Mouse (Mus musculus): ENCODE measurements around the gene Armt1.

Gene Armt1

GRCm38 (mm10) chr10:4432123-4432931 lies at the start of gene Armt1, which contains the start of gene Rmnd1:
Armt1 (plus strand) TSS chr10:4432467.
Rmnd1 (minus strand) TSS chr10:4432388.
- DNase-seq (ENCODE audit: low spot score in 2 of 2): peak; percentile 92 to 97

- DNase-seq (ENCODE audit: low spot score in 2 of 2): no peak
These were observed 48.0 kb upstream of the Armt1 start for GRCm38 (mm10) chr10:4384244-4384643.

DNA sequence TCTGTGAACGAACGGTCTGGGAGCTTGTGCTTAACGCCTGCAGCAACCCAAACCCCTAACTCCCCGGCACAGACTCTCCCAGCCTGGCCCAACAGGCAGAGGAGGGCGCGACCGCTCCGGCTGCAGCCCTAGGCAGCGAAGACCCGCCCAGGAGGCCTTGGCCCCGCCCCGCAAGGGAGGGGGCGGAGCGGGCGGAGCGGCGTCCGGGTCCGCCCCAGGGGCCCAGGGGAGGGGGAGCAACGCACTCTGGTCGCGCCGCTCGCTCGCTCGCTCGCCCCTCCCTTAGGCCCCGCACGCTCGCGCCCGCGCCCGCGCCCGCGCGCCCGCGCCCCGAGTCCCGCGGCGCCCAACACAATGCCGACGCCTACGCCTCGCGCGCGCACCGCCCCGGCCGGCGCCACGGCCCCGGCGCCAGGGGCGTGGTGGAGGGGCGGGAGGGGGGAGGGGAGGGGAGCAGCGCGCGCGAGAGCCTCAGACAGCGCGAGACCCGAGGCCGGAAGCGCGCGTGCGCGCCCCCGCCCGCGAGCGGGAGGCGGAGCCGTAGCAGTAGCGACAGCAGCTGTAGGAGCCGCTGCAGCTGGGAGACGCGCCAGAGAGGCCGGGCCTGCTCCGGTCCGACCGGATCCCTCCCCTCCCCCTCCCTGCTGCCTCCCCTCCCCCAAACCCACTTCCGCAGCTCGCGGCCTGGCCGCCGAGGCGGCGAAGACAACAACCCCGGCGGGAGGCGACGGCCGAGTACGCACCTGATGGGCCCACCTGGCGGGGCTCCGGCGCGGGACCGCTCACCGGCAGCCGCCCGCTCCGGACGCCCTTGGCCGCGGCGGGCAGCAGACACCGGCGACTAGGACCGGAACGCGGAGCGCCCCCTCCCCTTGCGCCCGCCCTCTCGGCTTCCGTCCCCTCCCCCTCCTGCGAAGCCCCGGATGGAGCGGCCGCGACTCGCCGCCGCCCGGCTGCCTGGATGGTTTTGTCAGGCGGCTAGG lies 45.4 kb upstream of the Armt1 start:
- peak; percentile 86 to 95 for DNase-seq (ENCODE audit: low spot score in 2 of 2)

- peak; percentile 69 to 75 for DNase-seq (ENCODE audit: low spot score in 2 of 2)
These were observed 44.4 kb upstream of the Armt1 start, which contains the start of gene Zbtb2 for GRCm38 (mm10) chr10:4387701-4388383. Zbtb2 (minus strand) TSS chr10:4388108.

DNA sequence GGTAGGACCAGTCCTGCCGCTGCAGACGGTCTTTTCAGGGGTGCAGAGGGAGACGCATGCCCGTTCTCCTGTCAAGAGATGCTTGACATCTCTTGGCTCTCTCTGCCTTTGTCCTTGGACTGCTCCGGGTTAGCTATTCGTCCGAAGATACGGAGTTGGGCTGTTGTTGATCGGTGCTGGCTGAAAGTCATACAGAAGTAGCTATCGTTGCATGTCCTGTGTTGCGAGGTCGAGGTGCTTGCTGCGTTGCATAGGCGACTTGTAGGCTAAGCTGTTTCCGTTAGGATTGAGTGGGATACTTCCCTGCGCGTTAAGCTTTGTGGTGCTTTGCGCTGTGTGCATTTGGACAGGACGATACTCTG lies 43.9 kb upstream of the Armt1 start:
- DNase-seq (ENCODE audit: low spot score in 2 of 2): peak in 1 of 2 experiments; percentile 52

GRCm38 (mm10) chr10:4389036-4389435 lies 43.2 kb upstream of the Armt1 start:
- DNase-seq (ENCODE audit: low spot score in 2 of 2): no peak

DNA sequence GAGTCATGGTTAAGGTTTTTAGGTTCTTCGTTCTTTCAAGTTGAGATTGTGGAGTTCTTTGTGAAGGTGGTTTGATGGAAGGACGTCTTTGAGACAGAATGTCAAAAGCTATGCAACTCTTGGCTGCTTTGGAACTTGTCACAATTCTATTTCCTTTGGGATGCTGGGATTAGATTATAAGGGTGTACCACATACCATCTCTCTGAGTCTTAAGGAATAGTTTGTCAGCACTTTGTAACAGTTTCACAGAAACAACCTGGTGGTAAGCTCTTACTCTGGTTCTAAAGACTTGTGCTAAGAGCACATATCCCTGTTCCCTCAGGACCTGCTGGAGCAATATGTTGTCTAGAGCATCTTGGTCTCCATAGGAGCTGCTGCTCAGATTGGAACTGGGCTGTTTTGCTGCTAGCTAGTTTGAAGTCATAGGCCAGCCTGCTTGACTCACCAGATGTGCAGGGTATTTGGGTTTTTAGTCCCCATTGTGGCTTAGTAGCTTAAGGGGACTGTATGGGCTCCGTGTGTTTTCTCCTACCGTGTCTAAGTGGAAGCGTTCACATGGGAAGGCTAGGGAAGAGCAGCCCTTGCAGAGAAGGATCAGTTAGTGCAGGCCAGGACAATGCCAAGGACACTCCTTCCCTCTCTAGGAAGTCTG lies 42.7 kb upstream of the Armt1 start:
- DNase-seq (ENCODE audit: low spot score in 2 of 2): no peak

DNA sequence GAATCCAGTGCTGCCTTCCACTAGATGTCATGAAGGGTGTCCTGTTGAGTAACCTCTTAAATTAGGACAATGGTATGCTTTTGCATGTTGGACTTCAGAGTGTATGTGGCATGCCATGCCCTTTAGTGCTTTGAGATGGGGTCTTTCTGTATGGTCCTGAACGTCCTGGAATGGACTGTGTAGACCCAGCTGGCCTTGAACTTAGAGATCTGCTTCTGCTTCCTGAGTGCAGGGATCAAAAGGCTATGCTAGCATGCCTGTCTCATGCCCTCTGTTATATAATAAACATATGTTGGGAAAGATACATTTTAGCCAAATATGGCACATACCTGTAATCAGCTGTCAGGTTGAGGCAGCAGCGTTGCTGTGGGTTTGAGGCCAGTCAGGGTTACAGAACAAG lies 41.7 kb upstream of the Armt1 start:
- DNase-seq (ENCODE audit: low spot score in 2 of 2): no peak

DNA sequence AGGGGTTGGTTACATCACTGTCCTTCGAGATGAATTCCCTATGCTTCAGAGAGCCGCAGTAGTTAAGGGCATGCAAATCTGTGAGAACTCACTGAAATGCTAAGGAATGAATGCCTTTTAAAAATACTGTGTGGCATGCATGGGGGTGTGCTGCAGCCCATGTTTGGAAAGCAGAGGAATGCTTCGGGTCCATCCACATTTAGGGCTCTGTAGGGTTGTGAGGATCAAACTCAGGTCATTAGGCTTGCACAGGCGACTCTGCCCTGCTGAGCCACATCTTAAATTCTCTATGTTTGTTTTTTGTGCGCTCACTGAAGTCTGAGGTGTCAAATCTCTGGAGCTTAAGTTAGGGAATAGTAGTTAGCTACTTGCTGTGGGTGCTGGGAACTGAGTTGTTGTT lies 41.2 kb upstream of the Armt1 start:
- DNase-seq (ENCODE audit: low spot score in 2 of 2): no peak

DNA sequence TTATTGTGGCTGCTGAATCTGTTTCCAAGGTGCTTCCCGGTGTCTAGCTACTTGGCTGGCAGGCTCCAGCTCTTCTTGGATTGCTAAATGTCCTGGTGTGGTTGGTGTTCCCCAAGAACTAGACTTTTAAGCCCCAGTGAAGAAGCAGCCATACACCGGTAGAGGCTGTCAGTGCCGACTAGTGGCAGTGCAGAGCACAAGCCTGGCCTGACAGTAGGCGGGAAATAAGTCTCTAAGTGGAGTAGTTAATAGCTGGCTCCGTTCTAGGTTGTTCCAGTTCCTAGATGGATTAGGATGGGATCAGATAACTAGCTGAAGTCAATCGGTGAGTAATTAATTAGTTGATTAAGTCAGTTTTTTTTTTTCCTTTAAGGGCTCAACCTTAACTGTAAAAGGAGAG lies 40.4 kb upstream of the Armt1 start:
- peak in 1 of 2 experiments; percentile 52 for DNase-seq (ENCODE audit: low spot score in 2 of 2)

DNA sequence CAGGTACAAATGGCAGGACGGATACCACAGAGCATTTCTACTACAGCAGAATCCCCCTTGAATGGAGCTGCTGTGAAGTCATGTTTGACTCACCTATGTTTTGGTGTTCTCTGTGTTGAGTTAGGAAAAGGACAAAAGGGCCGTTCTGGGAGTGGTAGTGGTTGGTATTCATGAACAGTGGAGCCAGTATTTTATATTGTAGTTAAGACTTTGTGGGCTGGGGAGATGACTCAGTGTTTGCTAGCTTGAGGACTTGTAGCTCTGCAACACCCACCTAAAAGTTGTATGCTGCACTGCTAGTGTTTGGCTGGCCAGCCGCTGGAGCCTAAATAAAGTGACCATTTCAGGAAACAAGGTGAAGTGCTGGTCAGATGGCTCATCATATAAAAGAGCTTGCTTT lies 36.9 kb upstream of the Armt1 start:
- DNase-seq (ENCODE audit: low spot score in 2 of 2): no peak

DNA sequence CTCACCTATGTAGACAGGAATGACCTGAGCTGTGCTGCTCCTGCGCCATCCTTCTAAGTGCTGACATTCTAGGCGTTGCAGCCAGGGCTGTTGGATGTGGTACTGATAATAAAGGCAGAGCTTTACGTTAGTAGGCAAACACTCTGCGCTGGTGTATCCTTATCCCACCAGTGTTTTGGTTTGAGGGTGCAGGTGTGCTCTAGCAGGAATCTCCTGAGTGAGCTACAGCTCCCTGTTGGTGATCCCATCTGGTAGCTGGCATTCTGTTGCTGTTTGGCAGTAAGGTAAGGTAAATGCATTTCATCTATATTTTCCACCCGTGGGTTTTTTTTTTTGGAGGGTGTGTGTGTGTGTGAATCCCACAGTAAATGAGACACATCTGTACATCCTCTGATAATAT lies 34.2 kb upstream of the Armt1 start:
- DNase-seq (ENCODE audit: low spot score in 2 of 2): no peak

GRCm38 (mm10) chr10:4404895-4405491 lies 27.3 kb upstream of the Armt1 start:
- DNase-seq (ENCODE audit: low spot score in 2 of 2): peak in 1 of 2 experiments; percentile 31

DNA sequence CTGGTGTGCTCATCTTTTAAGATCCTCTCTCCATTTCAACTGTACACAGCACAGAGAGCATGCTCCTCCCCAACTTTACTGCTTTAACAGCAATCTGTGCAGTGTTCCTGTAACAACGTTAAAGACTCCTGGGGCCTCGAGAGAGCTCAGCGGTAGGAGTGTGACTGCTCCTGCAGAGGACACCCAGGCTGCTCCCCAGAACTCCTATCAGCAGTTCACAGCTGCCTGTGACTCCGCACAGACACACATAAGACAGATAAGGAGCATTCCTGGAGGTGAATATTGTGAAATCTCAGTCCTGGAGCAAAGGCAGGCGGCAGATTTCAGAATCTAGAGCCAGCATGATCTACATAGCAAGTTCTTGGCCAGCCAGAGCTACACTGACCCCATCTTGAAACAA lies 26.8 kb upstream of the Armt1 start:
- DNase-seq (ENCODE audit: low spot score in 2 of 2): no peak

DNA sequence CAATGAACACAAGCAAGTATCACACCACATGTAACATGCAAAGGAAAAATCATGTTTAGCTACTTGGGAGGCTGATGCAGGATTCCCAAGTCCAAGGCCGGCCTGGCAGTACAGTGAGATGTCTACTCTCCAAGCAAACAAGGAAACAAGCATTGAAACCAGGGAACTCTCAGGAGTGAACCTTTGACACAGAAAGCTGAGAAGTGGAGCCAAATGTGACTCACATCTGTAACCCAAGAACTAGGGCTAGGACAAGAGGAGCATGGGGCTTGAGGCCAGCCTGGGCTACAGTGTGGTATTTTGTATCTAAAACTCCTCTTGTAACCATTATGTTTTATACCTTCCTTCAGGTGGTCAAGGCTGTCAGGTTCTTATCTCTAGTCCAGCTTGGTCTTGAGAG lies 25.1 kb upstream of the Armt1 start:
- DNase-seq (ENCODE audit: low spot score in 2 of 2): no peak

DNA sequence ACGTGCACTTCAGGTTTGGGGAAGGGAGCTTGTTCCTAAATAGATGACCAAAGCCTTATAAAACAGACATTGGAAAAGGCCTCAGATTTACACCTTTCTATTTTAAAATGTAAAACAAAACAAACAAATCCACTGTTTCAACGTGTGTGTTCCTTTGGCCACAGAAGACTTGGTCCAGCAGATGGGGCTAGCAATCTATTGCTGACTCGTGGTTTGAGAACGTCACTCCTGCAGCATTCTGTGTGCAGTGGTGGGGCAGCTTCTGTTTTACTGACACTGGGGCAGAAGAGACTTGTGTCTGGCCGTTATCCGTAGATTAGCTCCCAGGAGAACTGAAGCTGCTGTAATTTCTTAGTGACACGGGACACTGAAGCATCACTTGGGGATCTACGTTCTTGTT lies 7.0 kb upstream of the Armt1 start:
- peak in 1 of 2 experiments; percentile 31 for DNase-seq (ENCODE audit: low spot score in 2 of 2)

DNA sequence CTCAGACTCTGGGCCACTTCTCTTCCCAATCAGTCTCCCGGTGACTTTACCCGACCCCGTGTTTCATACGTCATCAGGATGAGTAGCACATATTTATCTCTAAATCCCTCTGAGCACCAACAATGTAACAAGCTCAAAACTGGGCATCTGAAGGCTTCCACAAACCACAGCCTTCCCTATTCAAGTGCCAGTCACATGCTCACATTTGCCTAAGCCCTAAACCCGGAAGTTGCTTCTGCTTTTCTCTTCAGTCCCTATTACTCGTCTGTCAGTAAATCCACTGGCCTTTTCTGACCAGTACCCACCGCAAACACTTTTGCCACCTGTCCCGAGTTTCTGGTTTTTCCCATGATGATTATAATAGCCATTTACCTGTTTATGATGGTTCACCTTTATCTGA lies 1.9 kb upstream of the Armt1 start:
- no peak for DNase-seq (ENCODE audit: low spot score in 2 of 2)

DNA sequence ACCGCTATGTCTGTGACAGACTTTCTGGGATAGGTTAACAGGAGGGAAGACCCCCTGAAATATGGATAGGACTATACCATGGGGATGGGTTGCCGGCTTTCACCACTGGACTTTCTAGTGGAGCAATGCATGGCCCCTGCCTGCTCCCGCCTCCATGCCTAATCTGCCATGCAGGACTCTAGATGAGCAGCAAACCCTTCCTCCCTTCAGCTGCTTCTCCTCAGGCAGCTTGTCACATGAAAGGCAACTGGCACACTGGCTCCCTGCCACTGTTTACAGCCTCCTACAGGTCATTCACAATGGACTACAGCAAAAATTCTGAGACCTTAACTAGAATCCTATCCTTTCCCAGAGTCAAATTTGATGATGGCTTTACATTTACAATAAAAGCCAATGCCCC lies 1.4 kb upstream of the Armt1 start:
- no peak for DNase-seq (ENCODE audit: low spot score in 2 of 2)

DNA sequence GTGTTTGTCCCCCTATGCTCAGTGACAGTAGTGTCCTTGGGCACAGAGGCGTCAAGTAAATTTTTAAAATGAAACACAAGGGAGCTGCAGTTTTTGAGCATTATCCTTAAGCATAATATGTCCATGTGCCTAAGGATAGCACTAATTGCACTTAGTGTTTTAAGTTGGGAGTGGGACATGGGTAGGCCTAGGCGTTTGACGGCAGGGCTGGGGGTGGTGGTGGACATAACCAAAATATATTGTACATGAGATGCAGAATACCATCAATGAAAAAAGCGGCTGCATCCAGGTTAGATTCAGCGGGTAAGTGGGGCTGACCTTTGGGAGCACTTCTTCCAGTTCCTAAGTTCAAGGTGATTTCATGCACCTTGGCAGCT lies 533 bp upstream of the Armt1 start:
- DNase-seq (ENCODE audit: low spot score in 2 of 2): no peak

DNA sequence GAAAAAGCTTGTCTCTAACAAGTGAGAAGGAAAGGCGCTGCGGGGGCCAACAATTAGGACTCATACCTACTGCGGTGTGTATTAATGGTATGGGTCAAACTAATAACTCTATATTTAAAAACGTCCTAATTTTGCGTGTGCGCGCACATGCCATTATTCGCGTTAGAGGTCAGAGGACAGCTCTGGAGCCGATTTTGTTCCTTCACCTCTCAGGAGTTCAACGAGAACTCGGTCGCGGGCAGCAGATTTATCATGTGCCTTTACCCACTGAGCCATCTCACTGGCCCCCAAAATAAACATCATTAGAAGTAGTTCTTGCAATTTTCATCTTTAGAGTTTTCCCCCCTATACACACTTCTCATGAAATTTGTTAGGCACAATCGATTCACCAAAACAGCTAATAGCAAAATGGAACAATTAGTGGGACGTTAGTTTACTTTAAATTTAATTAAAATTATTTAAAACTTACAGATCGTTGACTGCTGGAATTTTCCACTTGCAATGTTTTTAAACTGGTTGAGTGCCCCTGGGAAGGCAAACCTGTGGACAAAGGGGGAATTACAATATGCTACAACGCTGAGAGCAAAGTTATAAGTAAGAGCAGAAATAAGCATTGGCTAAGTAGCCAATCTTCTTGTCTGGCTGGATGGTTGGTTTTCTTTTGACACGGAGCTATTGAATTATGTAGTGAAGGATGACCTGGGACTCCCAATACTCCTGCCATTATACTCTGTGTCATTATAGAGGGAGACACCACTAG lies 909 bp downstream of the Armt1 start:
- DNase-seq (ENCODE audit: low spot score in 2 of 2): no peak
